Mouse (Mus musculus): ENCODE measurements around the gene Ptpn1.

The Ptpn1 gene

GRCm38 (mm10) chr2:167948047-167948446 is 16.2 kb downstream of the Ptpn1 start:
- DNase-seq = no peak

DNA sequence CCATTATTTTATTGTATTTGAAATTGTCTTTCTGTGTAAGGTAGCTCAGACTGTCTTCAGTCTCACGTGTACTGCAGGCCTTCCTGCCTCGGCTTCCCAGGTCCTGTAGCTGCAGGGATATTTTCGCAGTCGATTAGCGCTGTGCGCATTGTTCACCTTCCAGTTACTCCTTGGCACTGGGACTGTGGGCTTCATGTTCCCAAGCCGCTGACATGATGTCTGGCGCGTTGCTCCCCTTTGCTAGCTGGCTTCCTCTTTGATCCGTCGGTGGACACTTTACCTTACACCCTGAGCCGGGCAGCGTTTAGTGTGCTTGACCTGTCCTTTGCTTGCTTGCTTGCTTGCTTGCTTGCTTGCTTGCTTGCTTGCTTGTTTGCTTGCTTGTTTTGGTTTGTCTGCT is 16.7 kb downstream of the Ptpn1 start:
- no peak for DNase-seq

DNA sequence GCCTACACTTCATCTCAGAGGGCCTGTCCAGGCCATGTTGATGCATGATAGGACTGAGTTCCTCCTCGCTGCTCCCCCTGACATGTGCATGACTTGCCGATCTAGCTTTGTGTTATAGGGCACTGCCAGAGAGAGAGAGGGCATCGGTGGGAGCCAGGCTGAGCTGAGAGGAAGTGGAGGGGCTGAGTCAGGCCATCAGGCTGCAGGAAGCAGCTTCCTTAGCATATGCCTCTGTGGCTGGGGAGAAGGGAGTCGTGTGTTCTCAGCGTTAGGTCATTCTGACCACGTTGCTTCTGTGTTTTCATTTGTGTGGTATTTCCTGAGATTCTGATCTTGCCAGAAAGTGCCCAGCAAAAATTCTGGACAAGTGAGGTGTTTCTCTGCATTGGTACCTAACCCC is 17.4 kb downstream of the Ptpn1 start:
- peak in 1 of 2 experiments; percentile 43 for DNase-seq

GRCm38 (mm10) chr2:167949808-167950207 is 18.0 kb downstream of the Ptpn1 start:
- no peak for DNase-seq

GRCm38 (mm10) chr2:167950681-167951080 is 18.8 kb downstream of the Ptpn1 start:
- peak; percentile 36 to 43 for DNase-seq

GRCm38 (mm10) chr2:167951301-167952211 is 19.7 kb downstream of the Ptpn1 start:
- no peak for DNase-seq

GRCm38 (mm10) chr2:167953819-167954218 is 22.0 kb downstream of the Ptpn1 start:
- DNase-seq = no peak

- no peak for DNase-seq
These were observed 23.1 kb downstream of the Ptpn1 start for GRCm38 (mm10) chr2:167954928-167955327.

DNA sequence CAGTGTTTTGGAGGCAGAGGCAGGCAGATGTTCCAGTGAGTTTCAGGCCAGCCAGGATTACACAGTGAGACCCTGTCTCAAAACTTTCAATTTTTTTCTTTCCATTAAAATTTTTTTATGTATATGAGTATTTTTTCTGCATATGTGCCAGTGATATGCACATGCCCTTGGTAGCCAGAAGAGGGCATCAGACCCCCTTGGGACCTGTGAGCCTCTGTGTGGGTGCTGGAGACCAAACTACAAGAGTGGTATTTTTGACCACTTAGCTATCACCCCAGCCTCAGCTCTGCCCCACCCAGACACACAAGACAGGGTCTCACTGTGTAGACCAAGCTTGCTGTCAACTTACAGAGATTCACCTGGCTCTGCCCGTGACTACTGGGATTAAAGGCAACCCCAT is 25.7 kb downstream of the Ptpn1 start:
- DNase-seq = no peak

DNA sequence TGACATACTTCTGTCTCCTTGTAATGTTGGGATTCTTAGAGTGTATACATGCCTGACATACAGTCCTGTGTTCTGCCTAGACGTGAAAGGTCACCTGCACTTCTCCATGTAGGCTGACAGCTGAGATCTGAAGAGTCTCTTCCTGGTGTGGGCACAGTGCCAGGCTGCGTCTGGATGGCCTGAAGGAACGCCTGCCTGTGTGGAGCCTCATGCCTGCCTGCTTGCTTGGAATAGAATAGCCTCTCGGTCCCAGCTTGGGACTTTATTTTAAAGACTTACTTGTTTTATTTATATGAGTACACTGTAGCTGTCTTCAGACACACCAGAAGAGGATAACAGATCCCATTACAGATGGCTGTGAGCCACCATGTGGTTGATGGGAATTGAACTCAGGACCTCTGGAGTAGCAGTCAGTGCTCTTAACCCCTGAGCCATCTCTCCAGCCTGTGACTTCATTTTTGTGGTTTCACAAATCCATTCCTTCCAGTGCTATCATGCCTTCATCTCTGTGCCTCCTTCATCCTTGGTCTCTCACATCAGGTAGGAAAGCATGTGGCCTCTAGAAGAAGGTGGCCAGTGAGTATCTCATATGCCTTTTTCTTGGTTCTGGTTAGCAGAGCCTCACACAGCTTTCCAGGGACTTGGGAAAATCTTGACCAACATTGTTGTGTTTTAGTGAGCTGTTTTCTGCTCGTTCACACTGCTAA is 26.4 kb downstream of the Ptpn1 start:
- DNase-seq = peak; percentile 65 to 73

GRCm38 (mm10) chr2:167958843-167959242 is 27.0 kb downstream of the Ptpn1 start:
- peak; percentile 69 to 79 for DNase-seq

- DNase-seq = no peak
These were observed 27.6 kb downstream of the Ptpn1 start for GRCm38 (mm10) chr2:167959384-167959911.

DNA sequence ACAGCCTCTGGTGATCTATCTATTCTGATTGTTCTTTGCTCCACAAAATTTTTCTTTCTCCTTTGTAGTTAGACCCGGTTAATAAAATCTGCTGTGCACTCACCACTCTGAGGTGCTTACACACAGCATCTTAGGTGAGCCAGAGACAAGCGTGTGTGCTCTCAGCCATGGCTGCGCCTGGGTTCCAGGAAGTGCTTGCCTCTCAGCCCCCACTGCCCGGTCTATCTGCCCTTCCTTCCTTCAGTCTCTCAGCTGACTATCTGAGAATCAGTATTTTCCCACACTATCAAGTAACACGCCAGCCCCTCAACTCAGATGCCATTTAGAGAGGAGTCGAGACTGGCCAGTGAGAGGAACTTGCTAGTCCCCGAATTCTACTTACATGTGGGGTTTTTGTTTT is 28.1 kb downstream of the Ptpn1 start:
- no peak for DNase-seq

GRCm38 (mm10) chr2:167960584-167960983 is 28.7 kb downstream of the Ptpn1 start:
- DNase-seq = no peak

DNA sequence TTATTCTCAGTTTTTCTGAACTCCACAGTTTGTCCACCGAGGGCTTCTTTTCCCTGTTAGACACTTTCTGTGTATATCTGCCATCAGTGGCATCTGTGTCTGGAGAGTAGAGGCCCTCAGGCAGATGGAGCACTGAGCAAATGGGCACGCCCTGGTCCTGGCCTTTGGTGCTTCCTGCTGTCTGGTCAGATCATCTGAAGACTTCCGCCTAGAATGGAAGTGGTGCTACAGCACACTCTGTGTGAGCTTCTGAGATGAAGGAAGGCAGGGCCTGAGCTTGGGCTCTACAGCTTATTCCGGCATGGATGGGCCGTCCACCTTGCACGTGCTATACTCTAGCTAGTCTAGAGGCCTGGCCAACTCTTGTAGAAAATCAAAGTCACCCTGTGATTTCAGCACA is 30.5 kb downstream of the Ptpn1 start:
- DNase-seq = no peak

- no peak for DNase-seq
These were observed 31.3 kb downstream of the Ptpn1 start for GRCm38 (mm10) chr2:167963176-167963575.

- DNase-seq = no peak
These were observed 32.0 kb downstream of the Ptpn1 start for GRCm38 (mm10) chr2:167963778-167964300.

GRCm38 (mm10) chr2:167964320-167964719 is 32.5 kb downstream of the Ptpn1 start:
- DNase-seq = no peak

- DNase-seq = no peak
These were observed 34.1 kb downstream of the Ptpn1 start for GRCm38 (mm10) chr2:167965911-167966310.

DNA sequence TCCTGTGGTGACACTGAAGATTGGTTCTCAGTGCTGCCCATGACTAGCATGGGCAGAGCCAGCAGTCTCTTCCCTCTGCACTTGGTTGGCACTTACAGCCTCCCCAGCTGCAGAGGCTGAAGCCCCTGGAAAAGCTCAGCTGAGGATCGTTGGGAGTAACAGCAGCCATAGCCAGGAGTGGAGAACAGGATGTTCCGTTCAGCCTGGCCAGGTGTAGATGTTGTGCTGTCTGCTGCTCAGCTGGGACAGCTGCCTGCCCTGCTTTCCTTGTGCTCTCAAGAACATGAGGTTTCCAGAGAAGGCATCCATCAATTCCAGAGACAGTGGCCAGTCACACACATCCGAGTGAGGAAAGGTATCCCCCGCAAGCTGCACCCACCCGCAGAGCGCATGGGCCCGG is 36.6 kb downstream of the Ptpn1 start:
- no peak for DNase-seq

- no peak for DNase-seq
These were observed 38.1 kb downstream of the Ptpn1 start for GRCm38 (mm10) chr2:167969851-167970541.

DNA sequence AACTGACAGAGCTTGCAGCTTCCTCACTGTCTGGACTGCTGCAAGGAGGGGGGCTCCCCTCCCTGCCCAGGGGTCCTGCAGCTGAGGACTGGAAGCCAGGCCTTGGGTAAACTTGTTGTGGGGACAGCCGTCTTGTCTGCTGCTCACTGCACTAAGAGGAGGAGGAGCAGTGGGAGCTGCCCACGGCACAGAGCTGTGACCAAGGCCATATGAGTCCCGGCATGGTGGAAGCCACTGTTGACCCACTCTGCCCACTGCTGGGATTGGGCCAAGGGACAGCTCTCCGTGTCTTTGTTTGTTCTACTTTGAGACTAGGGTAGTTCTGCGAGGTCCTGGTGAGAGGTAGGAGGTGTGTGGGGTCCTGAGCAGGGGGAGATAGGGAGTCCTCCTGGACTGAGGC is 40.3 kb downstream of the Ptpn1 start:
- no peak for DNase-seq

GRCm38 (mm10) chr2:167972809-167973208 is 41.0 kb downstream of the Ptpn1 start:
- DNase-seq = no peak
